12 mouse cellular contexts compared by ENCODE assay signal in the genomic region with DNA sequence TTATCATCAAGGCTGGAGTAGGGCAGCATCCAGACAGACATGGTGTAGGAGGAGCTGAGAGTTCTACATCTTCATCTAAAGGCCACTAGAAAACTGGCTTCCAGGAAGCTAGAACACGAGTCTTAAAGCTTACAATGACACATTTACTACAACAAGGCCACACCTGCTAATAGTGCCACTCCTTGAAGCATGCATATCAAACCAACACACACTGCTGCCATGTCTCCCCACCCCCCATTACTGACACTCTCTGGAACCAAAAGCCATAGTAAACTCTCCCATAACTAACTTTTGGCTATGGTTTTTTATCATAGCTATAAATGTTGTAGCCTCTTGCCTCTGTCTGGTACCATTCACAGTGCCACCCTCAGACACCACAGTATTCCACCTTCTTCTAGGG.
"Had no signal": no experiment of that assay in that cellular context is flagged by ENCODE, and none has a peak within 500 bp of the region (broad histone marks: within the 10 kb centered on the region; RNA-seq: fewer than 3 reads in every experiment).

No protein-coding gene starts in this region.

- H3K27ac ChIP-seq: limb, embryonic 12.5 days; lung, embryonic 15.5 days; macrophage; neural tube, embryonic 12.5 days had no signal

- H3K27me3 ChIP-seq: limb, embryonic 12.5 days; lung, embryonic 15.5 days; neural tube, embryonic 12.5 days had no signal

- H3K4me2 ChIP-seq: limb, embryonic 12.5 days; lung, embryonic 15.5 days; neural tube, embryonic 12.5 days had no signal

- H3K4me3 ChIP-seq: limb, embryonic 12.5 days; lung, embryonic 15.5 days; neural tube, embryonic 12.5 days had no signal

- H3K4me1 ChIP-seq: neural tube, embryonic 12.5 days had no signal

- DNase-seq: kidney, adult 11 months; kidney, adult 9 months; kidney, postnatal 10 days; layer of hippocampus, postnatal 36 days; lung, postnatal 14 days; midbrain, embryonic 14.5 days; thymus, adult 2 months; thymus, postnatal 25 days had no signal

- H3K9me3 ChIP-seq: limb, embryonic 12.5 days; lung, embryonic 15.5 days; neural tube, embryonic 12.5 days had no signal

- H3K9ac ChIP-seq: limb, embryonic 12.5 days; lung, embryonic 15.5 days; neural tube, embryonic 12.5 days had no signal

- H3K36me3 ChIP-seq: lung, embryonic 15.5 days had no signal
